Mouse (Mus musculus) adrenal gland, adult 8-10 months (tissue): ENCODE results near the gene Tmco1. TPM values are rescaled to one million over a fixed set of nuclear protein-coding genes. Genes with fewer than 3 reads are reported as not detected.
A peak's percentile ranks its signal among the peaks of the same experiment; 100 is the strongest.
"Not testable (repeated sequence)": the region's sequence is repeated elsewhere in the genome, so short reads cannot be mapped to it uniquely, and the experiment has no call there.

Experiments
- DNase-seq: peaks from one replicate; pipeline ENCODE4 v3.0.0; 2022
- total RNA-seq, 4 experiments: library from RNA; stranded (reverse); gene quantifications; 2 replicates each; pipeline ENCODE4 v1.2.4; 2022

Tmco1 gene
- total RNA-seq, 4 experiments from 2014 or later, result 145 to 176 (median 155) TPM

- no peak for DNase-seq
Measured at GRCm38 (mm10) chr1:167339177-167339781, 31.1 kb downstream of the Tmco1 start.

GRCm38 (mm10) chr1:167340111-167340787 is 32.1 kb downstream of the Tmco1 start:
- DNase-seq, result no peak

GRCm38 (mm10) chr1:167340910-167341528 is 32.8 kb downstream of the Tmco1 start:
- no peak for DNase-seq

- DNase-seq, result no peak
Measured at GRCm38 (mm10) chr1:167342831-167343230, 34.7 kb downstream of the Tmco1 start.

- not testable (repeated sequence) for DNase-seq
Measured at GRCm38 (mm10) chr1:167345994-167346520, 37.9 kb downstream of the Tmco1 start.

- DNase-seq, result not testable (repeated sequence)
Measured at GRCm38 (mm10) chr1:167349206-167349605, 41.0 kb downstream of the Tmco1 start.

- DNase-seq, result peak; percentile 90
Measured at GRCm38 (mm10) chr1:167349815-167350596, 41.8 kb downstream of the Tmco1 start, which contains the start of gene Aldh9a1. Aldh9a1 (plus strand) TSS chr1:167349991.

- no peak for DNase-seq
Measured at GRCm38 (mm10) chr1:167350597-167351415, 42.6 kb downstream of the Tmco1 start.

- no peak for DNase-seq
Measured at GRCm38 (mm10) chr1:167352403-167352802, 44.2 kb downstream of the Tmco1 start.

GRCm38 (mm10) chr1:167357387-167357786 is 49.2 kb downstream of the Tmco1 start:
- no peak for DNase-seq

- no peak for DNase-seq
Measured at GRCm38 (mm10) chr1:167358731-167359130, 50.6 kb downstream of the Tmco1 start.

GRCm38 (mm10) chr1:167360268-167360667 is 52.1 kb downstream of the Tmco1 start:
- DNase-seq, result no peak

GRCm38 (mm10) chr1:167362819-167363218 is 54.6 kb downstream of the Tmco1 start:
- no peak for DNase-seq

GRCm38 (mm10) chr1:167363322-167363721 is 55.1 kb downstream of the Tmco1 start:
- DNase-seq, result no peak

- DNase-seq, result no peak
Measured at GRCm38 (mm10) chr1:167365808-167366207, 57.6 kb downstream of the Tmco1 start.

- DNase-seq, result no peak
Measured at GRCm38 (mm10) chr1:167366621-167367020, 58.4 kb downstream of the Tmco1 start.

GRCm38 (mm10) chr1:167368018-167368417 is 59.8 kb downstream of the Tmco1 start:
- no peak for DNase-seq

- no peak for DNase-seq
Measured at GRCm38 (mm10) chr1:167368513-167368912, 60.3 kb downstream of the Tmco1 start.

- peak; percentile 73 for DNase-seq
Measured at GRCm38 (mm10) chr1:167369905-167370304, 61.7 kb downstream of the Tmco1 start.

GRCm38 (mm10) chr1:167372739-167373138 is 64.6 kb downstream of the Tmco1 start:
- no peak for DNase-seq

- DNase-seq, result no peak
Measured at GRCm38 (mm10) chr1:167374003-167374784, 66.0 kb downstream of the Tmco1 start.
